Mouse (Mus musculus): ENCODE measurements at regions not wholly inside any gene's neighbourhood (a gene's known extent, or its start where the extent isn't known, plus 50 kb on each side); places are given as distances from the start of the nearest gene placed in this dataset.

DNA sequence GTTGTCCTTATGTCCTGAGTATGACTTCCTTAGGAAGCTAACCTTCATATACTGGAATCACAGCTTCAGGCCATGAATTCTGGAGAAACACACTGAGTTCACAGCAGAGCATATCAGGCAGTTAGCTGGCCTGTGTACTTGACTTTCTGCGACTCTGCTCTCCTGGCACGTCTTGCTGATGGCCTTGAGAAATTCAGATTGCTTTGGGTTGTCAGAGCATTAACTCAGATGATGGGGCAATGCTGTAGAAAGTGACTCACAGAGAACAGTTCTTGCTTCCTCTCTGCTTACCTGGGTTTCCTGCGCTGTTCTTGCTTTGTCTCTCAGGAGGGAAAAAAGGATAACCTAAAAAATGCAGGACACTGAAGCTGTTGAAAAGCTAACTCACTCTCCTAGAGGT, 187.3 kb downstream of the Usp46 start:
- WGBS, result 63% methylated on average over 3 of the region's 3 CpGs
- peaks cover 15% of the 10 kb centered on the region; the same call in 1 of the 2 replicates for H3K4me1 ChIP-seq
- no peak overlapping the region for H3K27ac ChIP-seq (replicated peaks)
- no peak overlapping the region for H3K9ac ChIP-seq
- H3K9me3 ChIP-seq (replicated peaks), result no peaks in the 10 kb centered on the region
- H3K4me2 ChIP-seq (replicated peaks), result no peak overlapping the region
- H3K4me3 ChIP-seq (replicated peaks), result no peak overlapping the region
- no peak for ATAC-seq (ENCODE audit: insufficient number of reproducible peaks, low FRiP score, low TSS enrichment, low read depth)
- no peaks in the 10 kb centered on the region for H3K36me3 ChIP-seq
- H3K27me3 ChIP-seq, result no peaks in the 10 kb centered on the region

DNA sequence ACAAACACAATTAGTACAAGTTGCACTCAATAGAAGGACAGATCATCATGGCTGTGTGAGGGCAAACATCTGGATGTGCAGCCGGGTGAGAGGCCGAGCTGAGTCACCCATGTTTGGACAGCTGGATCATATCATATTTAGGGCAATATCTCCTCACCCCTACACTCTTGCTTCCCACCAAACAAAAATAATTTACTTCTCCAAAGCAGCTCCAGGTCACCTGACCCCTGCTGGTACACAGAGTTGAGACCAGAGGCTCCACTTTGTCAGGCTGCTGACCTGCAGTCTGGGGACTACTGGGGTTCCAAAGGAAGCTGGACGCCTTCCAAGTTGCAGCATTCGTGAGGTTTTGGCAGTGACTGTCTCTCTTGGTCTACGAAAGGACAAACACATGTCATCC, 186.3 kb downstream of the Usp46 start:
- no peak overlapping the region for H3K4me3 ChIP-seq (replicated peaks)
- H3K27ac ChIP-seq (replicated peaks), result no peak overlapping the region
- H3K27me3 ChIP-seq, result no peaks in the 10 kb centered on the region
- H3K9me3 ChIP-seq (replicated peaks), result no peaks in the 10 kb centered on the region
- H3K36me3 ChIP-seq, result no peaks in the 10 kb centered on the region
- peaks cover 15% of the 10 kb centered on the region; the same call in 1 of the 2 replicates for H3K4me1 ChIP-seq
- H3K4me2 ChIP-seq (replicated peaks), result no peak overlapping the region
- ATAC-seq (ENCODE audit: insufficient number of reproducible peaks, low FRiP score, low TSS enrichment, low read depth), result no peak
- H3K9ac ChIP-seq, result no peak overlapping the region
- WGBS, result 25% methylated on average over 5 of the region's 5 CpGs

DNA sequence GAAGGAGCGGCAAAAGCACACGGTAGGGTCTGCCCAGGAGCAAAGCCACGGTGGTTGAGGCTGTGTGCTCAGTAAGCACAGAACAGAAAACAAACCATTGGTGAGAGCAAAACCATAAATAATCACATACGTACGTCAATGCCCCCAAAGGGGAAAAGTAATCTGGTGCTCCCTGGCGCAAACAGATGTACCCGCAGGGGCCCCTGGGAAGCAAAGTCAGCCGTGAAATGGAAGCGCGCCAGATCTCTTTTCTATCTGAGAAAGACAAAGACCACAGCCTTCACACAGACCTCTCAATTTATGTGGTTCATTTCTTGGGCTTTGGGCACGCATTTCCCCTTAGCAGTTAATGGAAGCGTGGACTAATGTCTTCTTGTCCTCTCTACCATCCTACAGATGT, 183.2 kb downstream of the Usp46 start:
- ATAC-seq (ENCODE audit: insufficient number of reproducible peaks, low FRiP score, low TSS enrichment, low read depth), result peak; percentile 47; the same call in 1 of the 2 replicates
- no peak overlapping the region for H3K9ac ChIP-seq

DNA sequence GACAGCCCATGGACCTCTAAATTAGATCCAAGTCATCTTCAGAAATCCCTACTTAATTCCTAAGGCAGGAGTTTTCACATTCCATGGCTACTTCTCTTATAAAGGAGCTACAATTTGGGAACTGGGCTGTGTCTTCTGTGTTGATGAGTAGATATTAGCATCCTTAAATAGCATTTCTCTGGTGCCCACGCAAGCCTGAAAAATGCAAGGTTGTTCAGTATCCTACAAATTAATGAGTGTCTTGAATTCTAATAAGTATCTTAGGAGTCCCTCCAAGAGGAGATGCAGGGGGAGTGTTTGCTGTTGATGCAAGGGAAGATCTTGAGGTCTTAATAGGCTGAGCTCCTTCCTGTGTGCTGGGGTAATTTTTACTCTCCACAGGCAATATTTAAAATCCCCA, 182.5 kb downstream of the Usp46 start:
- no peak overlapping the region for H3K9ac ChIP-seq
- no peak overlapping the region for H3K27ac ChIP-seq (replicated peaks)
- no peak overlapping the region for H3K4me3 ChIP-seq (replicated peaks)
- no peaks in the 10 kb centered on the region for H3K36me3 ChIP-seq
- 83% methylated on average over 1 of the region's 1 CpGs for WGBS
- no peak for ATAC-seq (ENCODE audit: insufficient number of reproducible peaks, low FRiP score, low TSS enrichment, low read depth)
- peaks cover 15% of the 10 kb centered on the region; the same call in 1 of the 2 replicates for H3K4me1 ChIP-seq
- H3K27me3 ChIP-seq, result no peaks in the 10 kb centered on the region
- no peaks in the 10 kb centered on the region for H3K9me3 ChIP-seq (replicated peaks)
- no peak overlapping the region for H3K4me2 ChIP-seq (replicated peaks)

More for the DNA sequence above, 183.2 kb downstream of the Usp46 start:
- Histone ChIP-seq H3K36me3 (no peaks in the 10 kb centered on the region), H3K4me1 (peaks cover 15% of the 10 kb centered on the region; the same call in 1 of the 2 replicates), H3K27me3 (no peaks in the 10 kb centered on the region), H3K4me3 (replicated peaks) (no peak overlapping the region), H3K27ac (replicated peaks) (no peak overlapping the region), H3K9me3 (replicated peaks) (no peaks in the 10 kb centered on the region), H3K4me2 (replicated peaks) (no peak overlapping the region)
- WGBS, result 41% methylated on average over 12 of the region's 12 CpGs

DNA sequence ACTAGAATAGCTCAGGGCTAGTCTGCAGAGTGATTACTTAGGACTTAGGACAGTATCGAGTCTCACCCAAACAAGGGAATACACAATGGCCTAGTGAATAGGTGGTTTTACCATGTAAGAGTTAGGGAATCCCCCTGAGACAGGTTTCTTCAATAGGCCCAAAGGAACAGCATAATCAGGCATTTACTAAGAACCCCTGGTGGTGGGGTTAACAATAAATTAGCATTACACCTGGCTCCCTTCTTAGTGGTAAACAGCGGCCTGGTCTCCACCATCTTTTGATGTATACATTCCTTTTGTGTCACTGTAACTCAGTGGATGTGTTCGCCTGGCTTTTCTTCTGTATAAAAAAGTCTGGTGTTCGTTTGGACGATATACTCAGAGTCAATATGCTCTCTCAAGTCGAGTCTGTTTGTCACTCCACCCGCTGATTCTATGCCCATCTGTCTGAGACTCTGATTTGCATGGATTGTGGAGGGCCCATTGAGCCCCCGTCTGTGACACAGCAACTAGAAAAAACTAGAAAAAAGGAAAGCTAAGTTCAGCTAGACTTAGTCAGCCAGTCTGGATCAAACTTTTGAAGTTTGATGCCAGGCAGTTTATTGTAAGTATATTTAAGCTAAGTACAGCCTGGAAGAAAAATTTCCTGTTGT, 180.8 kb downstream of the Usp46 start:
- no peaks in the 10 kb centered on the region for H3K36me3 ChIP-seq
- 66% methylated on average over 8 of the region's 8 CpGs for WGBS
- no peaks in the 10 kb centered on the region for H3K9me3 ChIP-seq (replicated peaks)
- ATAC-seq (ENCODE audit: insufficient number of reproducible peaks, low FRiP score, low TSS enrichment, low read depth), result no peak
- no peak overlapping the region for H3K9ac ChIP-seq
- 0 out of 2 replicates have a peak, but pooled peaks cover 8% of the 10 kb centered on the region for H3K4me1 ChIP-seq
- no peak overlapping the region for H3K4me3 ChIP-seq (replicated peaks)
- no peak overlapping the region for H3K27ac ChIP-seq (replicated peaks)
- H3K27me3 ChIP-seq, result no peaks in the 10 kb centered on the region
- no peak overlapping the region for H3K4me2 ChIP-seq (replicated peaks)

DNA sequence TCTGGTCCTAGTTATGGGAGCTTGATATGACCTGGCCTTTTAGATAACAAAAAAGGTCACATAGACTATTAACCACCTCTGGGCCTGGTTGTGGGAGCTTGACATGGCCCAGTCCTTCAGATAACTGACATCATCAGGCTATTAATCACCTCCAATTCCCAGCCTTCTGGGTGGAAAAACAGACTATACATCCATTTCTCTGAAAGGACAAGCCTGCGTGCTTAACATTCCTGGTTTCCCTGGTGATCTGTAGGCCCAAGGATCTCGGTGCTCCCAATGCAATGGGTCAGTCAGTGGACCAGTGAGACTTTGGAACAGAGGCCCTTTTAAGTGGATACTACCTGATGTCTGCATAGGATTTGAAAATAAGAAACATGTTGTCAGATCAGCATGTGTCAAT, 179.8 kb downstream of the Usp46 start:
- no peaks in the 10 kb centered on the region for H3K9me3 ChIP-seq (replicated peaks)
- no peak overlapping the region for H3K9ac ChIP-seq
- H3K4me2 ChIP-seq (replicated peaks), result no peak overlapping the region
- no peak for ATAC-seq (ENCODE audit: insufficient number of reproducible peaks, low FRiP score, low TSS enrichment, low read depth)
- H3K27ac ChIP-seq (replicated peaks), result no peak overlapping the region
- H3K27me3 ChIP-seq, result no peaks in the 10 kb centered on the region
- 0 out of 2 replicates have a peak, but pooled peaks cover 8% of the 10 kb centered on the region for H3K4me1 ChIP-seq
- H3K4me3 ChIP-seq (replicated peaks), result no peak overlapping the region
- WGBS, result 70% methylated on average over 2 of the region's 2 CpGs
- H3K36me3 ChIP-seq, result no peaks in the 10 kb centered on the region

DNA sequence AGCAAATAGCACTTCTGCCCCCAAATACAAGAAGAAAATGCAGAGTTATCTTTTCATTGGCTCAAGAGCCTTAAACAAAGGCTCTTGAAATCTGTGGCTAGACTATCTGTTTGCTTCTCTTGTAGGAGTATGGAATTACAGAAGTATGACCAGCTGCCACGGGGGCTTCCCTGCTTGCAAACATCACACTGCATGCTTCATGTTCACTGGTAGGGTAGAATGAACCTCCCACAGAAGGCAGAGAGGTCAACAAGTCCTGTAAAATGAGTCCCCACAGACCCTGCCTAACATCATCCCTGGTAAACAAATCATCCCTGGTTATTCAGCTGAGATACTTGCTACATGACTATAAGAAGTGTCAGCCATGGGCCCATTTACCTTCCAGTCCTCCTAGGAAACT, 178.9 kb downstream of the Usp46 start:
- Histone ChIP-seq H3K27ac (replicated peaks) (no peak overlapping the region), H3K4me1 (0 out of 2 replicates have a peak, but pooled peaks cover 8% of the 10 kb centered on the region), H3K4me2 (replicated peaks) (no peak overlapping the region), H3K9me3 (replicated peaks) (no peaks in the 10 kb centered on the region), H3K27me3 (no peaks in the 10 kb centered on the region), H3K36me3 (no peaks in the 10 kb centered on the region), H3K9ac (no peak overlapping the region), H3K4me3 (replicated peaks) (no peak overlapping the region)
- ATAC-seq (ENCODE audit: insufficient number of reproducible peaks, low FRiP score, low TSS enrichment, low read depth), result no peak
- 50% methylated on average over 1 of the region's 1 CpGs for WGBS

DNA sequence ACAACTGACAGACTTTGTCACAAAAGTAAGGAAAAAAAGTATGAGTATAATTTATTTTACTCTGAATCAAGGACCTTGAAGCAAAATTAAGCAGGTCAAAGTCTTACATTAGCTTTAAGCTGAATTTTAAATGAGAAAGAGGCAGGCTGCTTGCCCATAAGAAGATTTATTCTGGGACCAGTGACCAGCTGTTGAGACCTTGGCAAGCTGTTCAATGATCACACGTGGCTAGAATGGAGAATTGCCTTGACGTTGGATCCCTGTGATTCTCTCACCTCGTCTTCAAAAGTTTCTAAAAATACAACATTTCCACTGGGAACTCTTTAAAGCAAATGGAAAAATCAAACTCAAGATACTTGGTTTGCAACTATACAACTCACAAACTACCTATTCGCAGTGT, 177.3 kb downstream of the Usp46 start:
- ATAC-seq (ENCODE audit: insufficient number of reproducible peaks, low FRiP score, low TSS enrichment, low read depth), result no peak

DNA sequence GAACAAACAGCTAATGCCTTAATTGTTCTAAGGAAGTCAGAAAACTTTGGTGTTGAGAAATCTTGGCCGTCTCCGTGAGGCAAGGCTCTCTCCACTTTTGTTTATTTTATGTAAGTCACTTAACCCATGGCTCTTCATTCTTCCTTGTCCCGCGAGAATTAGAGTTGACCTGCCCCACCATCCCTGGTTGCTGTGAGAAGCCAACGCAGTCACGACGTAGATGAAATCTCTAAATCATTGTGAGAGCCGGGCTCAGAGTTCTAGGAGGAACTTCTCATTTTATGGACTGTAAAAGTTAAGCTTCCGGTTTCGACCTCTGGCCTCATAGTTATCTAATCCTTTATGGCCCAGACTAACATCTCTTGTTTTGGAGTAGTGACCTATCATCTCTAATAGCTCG, 176.6 kb downstream of the Usp46 start:
- Histone ChIP-seq H3K4me3 (replicated peaks) (no peak overlapping the region), H3K4me1 (no peaks in the 10 kb centered on the region), H3K9me3 (replicated peaks) (no peaks in the 10 kb centered on the region), H3K9ac (no peak overlapping the region), H3K27me3 (no peaks in the 10 kb centered on the region), H3K27ac (replicated peaks) (no peak overlapping the region), H3K4me2 (replicated peaks) (no peak overlapping the region), H3K36me3 (no peaks in the 10 kb centered on the region)
- no peak for ATAC-seq (ENCODE audit: insufficient number of reproducible peaks, low FRiP score, low TSS enrichment, low read depth)
- 82% methylated on average over 11 of the region's 11 CpGs for WGBS

More for the DNA sequence above, 177.3 kb downstream of the Usp46 start:
- Histone ChIP-seq H3K4me2 (replicated peaks) (no peak overlapping the region), H3K4me1 (no peaks in the 10 kb centered on the region), H3K9me3 (replicated peaks) (no peaks in the 10 kb centered on the region), H3K27me3 (no peaks in the 10 kb centered on the region), H3K9ac (no peak overlapping the region), H3K27ac (replicated peaks) (no peak overlapping the region), H3K36me3 (no peaks in the 10 kb centered on the region), H3K4me3 (replicated peaks) (no peak overlapping the region)
- WGBS, result 84% methylated on average over 4 of the region's 4 CpGs

DNA sequence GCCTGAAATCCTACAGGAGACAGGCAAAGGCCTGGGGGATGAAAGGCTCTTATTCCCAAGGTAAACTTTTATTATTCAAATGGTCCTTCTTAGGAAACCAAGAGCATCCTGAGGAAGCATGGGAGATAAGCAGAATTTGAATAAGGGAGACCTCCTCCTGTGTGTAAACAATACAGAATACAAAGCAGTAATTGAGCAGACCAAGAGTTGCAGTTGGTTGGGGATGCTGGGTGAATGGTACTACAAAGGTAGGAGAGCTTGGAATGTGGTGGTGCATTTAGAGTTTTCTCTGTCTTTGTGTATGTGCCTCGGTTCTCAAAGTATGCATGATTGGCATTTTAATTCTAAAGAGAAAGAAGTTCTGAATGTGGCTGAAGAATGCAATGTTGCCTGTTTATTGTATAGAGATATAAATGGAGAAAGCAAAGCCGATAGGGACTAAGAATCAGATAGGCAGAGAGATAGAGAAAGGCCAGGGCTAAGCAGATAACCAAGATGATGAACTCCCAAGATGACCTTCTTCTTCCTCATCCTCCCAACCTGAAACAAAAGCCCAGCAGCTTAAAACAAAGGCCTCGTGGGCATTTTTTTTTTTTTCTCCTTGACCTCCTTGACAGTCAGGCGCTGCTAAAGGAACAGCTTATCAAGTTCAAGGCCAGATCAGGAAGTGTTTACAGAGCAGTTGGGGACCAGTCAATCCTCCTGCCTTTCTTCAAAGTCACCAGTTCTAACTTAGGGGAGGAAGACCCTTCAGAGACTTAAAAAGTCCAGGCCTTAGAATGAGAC, 175.6 kb downstream of the Usp46 start:
- 60% methylated on average over 4 of the region's 4 CpGs for WGBS
- Histone ChIP-seq H3K4me1 (no peaks in the 10 kb centered on the region), H3K27ac (replicated peaks) (no peak overlapping the region), H3K27me3 (no peaks in the 10 kb centered on the region), H3K36me3 (no peaks in the 10 kb centered on the region), H3K9me3 (replicated peaks) (no peaks in the 10 kb centered on the region), H3K4me3 (replicated peaks) (no peak overlapping the region), H3K4me2 (replicated peaks) (no peak overlapping the region), H3K9ac (no peak overlapping the region)
- no peak for ATAC-seq (ENCODE audit: insufficient number of reproducible peaks, low FRiP score, low TSS enrichment, low read depth)

DNA sequence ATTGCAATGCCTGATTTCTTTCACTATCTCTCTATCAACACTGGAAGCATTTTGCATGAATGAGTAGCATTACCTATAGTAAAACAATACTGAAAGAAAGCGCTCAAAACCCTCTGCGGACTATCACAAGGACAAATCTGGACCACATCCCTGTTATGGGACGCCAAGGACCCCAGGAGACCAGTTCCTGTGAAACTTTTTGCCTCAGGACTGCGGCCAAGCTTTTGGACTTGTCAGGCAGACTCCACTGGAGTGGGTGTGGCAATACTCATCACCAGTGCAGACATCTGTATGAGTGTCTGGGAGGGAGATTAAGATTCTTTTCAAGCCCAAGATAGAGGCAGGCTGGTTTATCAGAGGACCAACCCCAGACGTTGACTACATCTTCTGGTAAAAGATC, 173.0 kb downstream of the Usp46 start:
- H3K4me3 ChIP-seq (replicated peaks), result no peak overlapping the region
- no peak overlapping the region for H3K4me2 ChIP-seq (replicated peaks)
- no peaks in the 10 kb centered on the region for H3K27me3 ChIP-seq
- WGBS, result 89% methylated on average over 5 of the region's 5 CpGs
- no peaks in the 10 kb centered on the region for H3K36me3 ChIP-seq
- no peak for ATAC-seq (ENCODE audit: insufficient number of reproducible peaks, low FRiP score, low TSS enrichment, low read depth)
- no peak overlapping the region for H3K9ac ChIP-seq
- H3K9me3 ChIP-seq (replicated peaks), result no peaks in the 10 kb centered on the region
- H3K4me1 ChIP-seq, result no peaks in the 10 kb centered on the region
- no peak overlapping the region for H3K27ac ChIP-seq (replicated peaks)
